Mouse (Mus musculus): ENCODE data around the gene Smyd3. TPM values are rescaled to one million over a fixed set of nuclear protein-coding genes. Genes with fewer than 3 reads are reported as not detected.

The Smyd3 gene
- total and polyA plus RNA-seq, 2 experiments, result 1.4 to 7.0 TPM

- Histone ChIP-seq H3K9ac (ENCODE audit: low read depth, low read length) (peak overlapping the region; percentile 52), H3K36me3 (ENCODE audit: control insufficient read depth, insufficient read depth, low read length) (no peaks in the 10 kb centered on the region), H3K4me3 (ENCODE audit: insufficient read depth, low read depth, low read length) (peak overlapping the region; percentile 63), H3K27ac (replicated peaks; ENCODE audit: insufficient read depth, low read depth, low read length) (no peak overlapping the region), H3K79me2 (ENCODE audit: control insufficient read depth, insufficient read depth, low read length) (no peaks in the 10 kb centered on the region), H3K27me3 (ENCODE audit: control insufficient read depth, insufficient read depth, low read length) (no peaks in the 10 kb centered on the region), H3K4me1 (ENCODE audit: control insufficient read depth, insufficient read depth, low read length) (peaks cover 7% of the 10 kb centered on the region; the same call in 1 of the 2 replicates)
- peak; percentile 25 for DNase-seq (ENCODE audit: extremely low read depth, low read depth, low spot score)
- TF ChIP-seq POLR2A (IDR thresholded peaks at IDR 0.05; ENCODE audit: extremely low read depth, insufficient read depth, low read length) (no peak), CTCF (IDR thresholded peaks at IDR 0.05; ENCODE audit: low read depth, low read length) (0 out of 2 replicates have a peak, but pooled peaks have one; percentile 1)
- WGBS, result 1% methylated on average over 21 of the region's 21 CpGs
These were observed 714 bp downstream of the Smyd3 start for GRCm38 (mm10) chr1:179516941-179517712.

- Histone ChIP-seq H3K27ac (replicated peaks; ENCODE audit: insufficient read depth, low read depth, low read length) (no peak overlapping the region), H3K4me1 (ENCODE audit: control insufficient read depth, insufficient read depth, low read length) (peaks cover 2% of the 10 kb centered on the region; the same call in 1 of the 2 replicates), H3K36me3 (ENCODE audit: control insufficient read depth, insufficient read depth, low read length) (no peaks in the 10 kb centered on the region), H3K4me3 (ENCODE audit: insufficient read depth, low read depth, low read length) (no peak overlapping the region), H3K9ac (ENCODE audit: low read depth, low read length) (no peak overlapping the region), H3K27me3 (ENCODE audit: control insufficient read depth, insufficient read depth, low read length) (no peaks in the 10 kb centered on the region), H3K79me2 (ENCODE audit: control insufficient read depth, insufficient read depth, low read length) (no peaks in the 10 kb centered on the region)
- no peak for TF ChIP-seq CTCF (IDR thresholded peaks at IDR 0.05; ENCODE audit: low read depth, low read length)
- TF ChIP-seq POLR2A (IDR thresholded peaks at IDR 0.05; ENCODE audit: extremely low read depth, insufficient read depth, low read length), result no peak
- no peak for DNase-seq (ENCODE audit: extremely low read depth, low read depth, low spot score)
- 87% methylated on average over 7 of the region's 7 CpGs for WGBS
These were observed 5.9 kb downstream of the Smyd3 start for GRCm38 (mm10) chr1:179511895-179512294.

DNA sequence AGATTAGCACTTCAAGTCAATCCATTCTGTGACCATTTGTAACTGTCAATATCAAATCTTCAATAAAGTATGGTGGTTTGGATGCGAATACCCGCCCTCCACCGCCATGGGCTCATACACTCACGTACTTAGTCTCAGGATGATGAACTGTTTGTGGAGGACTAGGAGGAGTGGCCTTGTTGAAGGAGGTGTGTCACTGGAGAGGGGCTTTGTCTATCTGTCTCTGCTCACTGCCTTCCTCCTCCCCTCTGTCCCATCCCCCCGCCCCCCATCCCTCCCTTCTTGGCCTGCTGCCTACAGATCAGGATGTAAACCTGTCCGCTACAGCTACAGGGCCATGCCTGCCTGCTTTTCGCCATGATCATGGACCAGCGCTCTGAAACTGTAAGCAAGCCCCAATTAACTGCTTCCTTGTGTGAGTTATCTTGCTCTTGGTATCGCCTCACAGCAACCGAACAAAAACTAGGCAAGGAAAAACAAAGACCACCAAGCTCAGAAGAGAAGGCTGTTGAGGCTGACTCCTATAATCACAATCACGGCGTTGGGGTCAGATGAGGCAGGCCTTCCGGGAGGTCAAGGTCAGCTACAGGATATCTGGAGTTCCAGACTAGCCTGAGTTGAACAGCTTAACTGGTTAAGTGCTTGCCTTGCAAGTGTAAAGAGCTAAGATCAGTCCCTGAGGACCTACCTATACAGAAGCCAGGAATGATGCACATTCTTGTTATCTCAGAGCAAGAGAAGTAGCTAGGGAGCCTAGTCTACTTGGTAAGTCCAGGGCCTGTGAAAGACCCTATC, 7.1 kb downstream of the Smyd3 start:
- no peak for DNase-seq (ENCODE audit: extremely low read depth, low read depth, low spot score)
- no peak for TF ChIP-seq CTCF (IDR thresholded peaks at IDR 0.05; ENCODE audit: low read depth, low read length)
- no peak for TF ChIP-seq POLR2A (IDR thresholded peaks at IDR 0.05; ENCODE audit: extremely low read depth, insufficient read depth, low read length)
- Histone ChIP-seq H3K27ac (replicated peaks; ENCODE audit: insufficient read depth, low read depth, low read length) (no peak overlapping the region), H3K27me3 (ENCODE audit: control insufficient read depth, insufficient read depth, low read length) (no peaks in the 10 kb centered on the region), H3K79me2 (ENCODE audit: control insufficient read depth, insufficient read depth, low read length) (no peaks in the 10 kb centered on the region), H3K4me1 (ENCODE audit: control insufficient read depth, insufficient read depth, low read length) (no peaks in the 10 kb centered on the region), H3K4me3 (ENCODE audit: insufficient read depth, low read depth, low read length) (no peak overlapping the region), H3K9ac (ENCODE audit: low read depth, low read length) (no peak overlapping the region), H3K36me3 (ENCODE audit: control insufficient read depth, insufficient read depth, low read length) (no peaks in the 10 kb centered on the region)
- WGBS, result 88% methylated on average over 13 of the region's 13 CpGs

GRCm38 (mm10) chr1:179506530-179507315, 11.1 kb downstream of the Smyd3 start:
- H3K9ac ChIP-seq (ENCODE audit: low read depth, low read length), result no peak overlapping the region
- H3K79me2 ChIP-seq (ENCODE audit: control insufficient read depth, insufficient read depth, low read length), result no peaks in the 10 kb centered on the region
- peaks cover 1% of the 10 kb centered on the region; the same call in 1 of the 2 replicates for H3K4me1 ChIP-seq (ENCODE audit: control insufficient read depth, insufficient read depth, low read length)
- H3K36me3 ChIP-seq (ENCODE audit: control insufficient read depth, insufficient read depth, low read length), result no peaks in the 10 kb centered on the region
- H3K27me3 ChIP-seq (ENCODE audit: control insufficient read depth, insufficient read depth, low read length), result no peaks in the 10 kb centered on the region
- no peak overlapping the region for H3K27ac ChIP-seq (replicated peaks; ENCODE audit: insufficient read depth, low read depth, low read length)
- H3K4me3 ChIP-seq (ENCODE audit: insufficient read depth, low read depth, low read length), result no peak overlapping the region
- DNase-seq (ENCODE audit: extremely low read depth, low read depth, low spot score), result peak; percentile 36
- 69% methylated on average over 9 of the region's 9 CpGs for WGBS
- TF ChIP-seq POLR2A (IDR thresholded peaks at IDR 0.05; ENCODE audit: extremely low read depth, insufficient read depth, low read length) (no peak), CTCF (IDR thresholded peaks at IDR 0.05; ENCODE audit: low read depth, low read length) (peak; percentile 52; the same call in 1 of the 2 replicates)

DNA sequence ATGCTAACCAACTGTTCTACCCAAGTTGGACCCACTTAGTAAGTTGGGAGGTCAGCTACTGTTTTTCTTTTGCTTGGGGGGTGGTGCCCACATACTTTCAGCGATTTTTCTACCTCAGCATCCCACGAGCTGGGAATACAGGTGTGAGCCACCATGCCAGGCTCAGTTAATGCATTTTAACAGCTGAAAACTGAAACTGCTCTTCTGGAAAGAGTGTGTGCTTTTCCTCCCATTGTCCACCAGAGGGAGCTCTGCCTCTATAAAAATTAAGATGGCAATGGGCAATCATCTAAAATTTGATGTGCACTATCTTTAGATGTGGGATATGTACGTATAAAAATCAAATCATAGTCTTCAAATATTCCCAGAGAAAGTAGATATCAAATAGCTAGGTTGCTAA, 15.3 kb downstream of the Smyd3 start:
- no peak overlapping the region for H3K27ac ChIP-seq (replicated peaks; ENCODE audit: insufficient read depth, low read depth, low read length)
- H3K4me1 ChIP-seq (ENCODE audit: control insufficient read depth, insufficient read depth, low read length), result peaks cover 1% of the 10 kb centered on the region; the same call in 1 of the 2 replicates
- peak; percentile 13 for DNase-seq (ENCODE audit: extremely low read depth, low read depth, low spot score)
- 12% methylated on average over 3 of the region's 3 CpGs for WGBS
- H3K27me3 ChIP-seq (ENCODE audit: control insufficient read depth, insufficient read depth, low read length), result no peaks in the 10 kb centered on the region
- H3K4me3 ChIP-seq (ENCODE audit: insufficient read depth, low read depth, low read length), result no peak overlapping the region
- H3K79me2 ChIP-seq (ENCODE audit: control insufficient read depth, insufficient read depth, low read length), result no peaks in the 10 kb centered on the region
- no peak overlapping the region for H3K9ac ChIP-seq (ENCODE audit: low read depth, low read length)
- H3K36me3 ChIP-seq (ENCODE audit: control insufficient read depth, insufficient read depth, low read length), result no peaks in the 10 kb centered on the region
- TF ChIP-seq CTCF (IDR thresholded peaks at IDR 0.05; ENCODE audit: low read depth, low read length) (no peak), POLR2A (IDR thresholded peaks at IDR 0.05; ENCODE audit: extremely low read depth, insufficient read depth, low read length) (no peak)

All from liver, adult 2 months (tissue).